Mouse (Mus musculus): ENCODE measurements around the gene Ifrd2.
"Not testable (repeated sequence)": the region's sequence is repeated elsewhere in the genome, so short reads cannot be mapped to it uniquely, and the experiment has no call there.

Ifrd2 gene

DNA sequence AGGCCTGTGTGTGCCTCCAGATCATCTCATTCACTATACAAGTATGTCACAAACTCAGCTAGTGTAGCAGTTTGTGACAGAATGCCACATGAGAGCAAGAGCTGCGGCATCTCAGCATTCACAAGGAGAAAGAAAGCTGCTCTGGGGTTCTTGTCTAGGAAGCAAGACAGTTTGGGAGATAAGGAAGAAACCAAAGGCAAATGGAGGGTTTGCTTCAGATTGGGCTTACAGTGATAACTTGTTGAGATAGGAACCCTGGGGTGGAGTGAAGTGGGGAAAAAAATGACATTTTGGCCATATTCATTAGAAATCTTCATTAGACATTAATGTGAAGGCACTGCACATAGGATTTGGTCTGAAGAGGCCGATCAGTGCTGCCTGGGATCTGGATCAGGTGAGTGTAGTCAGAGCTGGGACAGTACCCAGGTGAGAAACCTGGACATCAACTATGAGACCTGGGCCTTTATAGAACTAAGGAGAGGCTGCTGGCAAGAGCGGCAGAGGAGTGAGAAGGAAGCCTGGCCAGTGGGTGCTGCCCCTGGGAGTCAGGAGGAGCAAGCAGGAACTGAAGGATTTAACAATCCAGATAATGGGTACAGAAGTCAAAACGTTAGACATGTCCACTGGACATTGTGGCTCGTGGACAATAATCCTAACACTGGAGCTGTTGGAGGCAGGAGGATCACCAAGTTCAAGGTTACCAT is 34.6 kb upstream of the Ifrd2 start:
- DNase-seq: no peak

DNA sequence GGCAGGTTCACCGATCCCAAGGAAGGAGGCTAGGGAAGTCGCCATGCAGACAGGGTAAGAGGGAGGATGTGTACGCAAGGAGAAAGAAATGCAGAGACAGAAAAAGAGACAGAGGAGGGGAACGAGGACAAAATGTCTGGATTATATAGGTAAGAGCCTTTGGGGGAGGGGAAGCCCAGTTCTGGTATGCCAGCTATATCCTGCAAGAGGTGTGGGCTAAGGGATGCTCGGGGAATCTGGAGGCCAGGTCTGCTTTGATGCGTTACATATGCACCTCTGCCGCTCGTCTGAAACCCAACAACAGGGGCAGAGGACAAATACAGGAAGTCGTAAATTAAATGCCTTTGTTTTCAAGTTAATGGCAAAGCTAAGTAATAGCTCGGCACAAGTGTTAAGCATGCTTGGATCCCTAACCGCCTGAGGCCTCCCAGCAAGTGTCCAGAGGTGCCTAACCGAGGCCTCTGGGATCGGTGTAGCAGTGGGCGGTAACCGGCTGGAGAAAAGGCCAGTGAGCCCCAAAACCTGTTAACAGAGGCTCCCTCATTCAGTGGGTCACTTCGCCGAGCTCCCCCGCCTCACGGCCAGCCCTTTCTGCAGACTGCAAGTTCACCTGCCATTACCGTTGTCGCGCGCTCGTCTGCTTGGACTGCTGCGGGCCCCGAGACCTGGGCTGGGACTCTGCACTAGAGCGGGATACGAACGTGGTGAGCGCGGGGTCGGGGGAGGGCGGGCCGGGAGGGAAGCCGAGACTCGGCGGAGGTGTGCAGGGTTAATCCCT is 33.7 kb upstream of the Ifrd2 start:
- DNase-seq: no peak

GRCm38 (mm10) chr9:107554319-107554825 is 33.1 kb upstream of the Ifrd2 start:
- DNase-seq: peak; percentile 94

- peak; percentile 67 for DNase-seq
These were observed 32.4 kb upstream of the Ifrd2 start for GRCm38 (mm10) chr9:107555031-107555457.

DNA sequence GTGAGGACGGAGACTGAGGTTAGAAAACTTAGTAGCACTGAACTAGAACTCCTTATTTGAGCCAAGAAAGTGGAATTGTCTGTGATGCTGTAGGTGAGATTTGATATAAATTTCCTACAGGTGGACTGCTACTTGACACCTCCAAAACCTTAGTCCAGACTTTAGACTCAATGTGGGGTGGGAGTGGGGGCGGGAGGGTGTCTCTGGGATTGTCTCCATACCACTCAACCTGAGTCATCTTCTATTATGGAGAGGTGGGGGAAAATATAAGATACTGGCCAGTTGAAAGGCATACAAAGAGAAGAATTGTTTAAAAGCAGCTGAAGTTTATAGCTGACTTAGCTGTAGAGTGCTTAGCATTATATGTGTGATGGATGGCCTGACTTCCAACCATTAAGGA is 31.7 kb upstream of the Ifrd2 start:
- no peak for DNase-seq

DNA sequence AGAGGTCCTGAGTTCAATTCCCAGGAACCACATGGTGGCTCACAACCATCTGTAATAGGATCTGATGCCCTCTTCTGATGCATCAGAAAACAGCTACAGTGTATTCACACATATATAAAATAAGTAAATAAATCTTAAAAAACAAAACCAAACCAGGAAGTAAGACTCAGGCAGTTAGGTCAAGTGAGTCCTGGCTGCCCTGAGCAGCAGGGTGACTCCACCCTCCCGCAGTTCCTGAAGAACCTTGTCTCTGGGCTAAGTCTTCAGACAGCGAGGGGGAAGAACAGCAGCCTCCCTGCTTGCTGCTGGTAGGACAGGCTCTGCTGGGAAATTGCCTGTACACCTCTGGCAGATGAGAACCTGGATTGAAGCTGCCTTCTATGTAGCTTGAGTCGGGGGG is 31.1 kb upstream of the Ifrd2 start:
- DNase-seq: no peak

DNA sequence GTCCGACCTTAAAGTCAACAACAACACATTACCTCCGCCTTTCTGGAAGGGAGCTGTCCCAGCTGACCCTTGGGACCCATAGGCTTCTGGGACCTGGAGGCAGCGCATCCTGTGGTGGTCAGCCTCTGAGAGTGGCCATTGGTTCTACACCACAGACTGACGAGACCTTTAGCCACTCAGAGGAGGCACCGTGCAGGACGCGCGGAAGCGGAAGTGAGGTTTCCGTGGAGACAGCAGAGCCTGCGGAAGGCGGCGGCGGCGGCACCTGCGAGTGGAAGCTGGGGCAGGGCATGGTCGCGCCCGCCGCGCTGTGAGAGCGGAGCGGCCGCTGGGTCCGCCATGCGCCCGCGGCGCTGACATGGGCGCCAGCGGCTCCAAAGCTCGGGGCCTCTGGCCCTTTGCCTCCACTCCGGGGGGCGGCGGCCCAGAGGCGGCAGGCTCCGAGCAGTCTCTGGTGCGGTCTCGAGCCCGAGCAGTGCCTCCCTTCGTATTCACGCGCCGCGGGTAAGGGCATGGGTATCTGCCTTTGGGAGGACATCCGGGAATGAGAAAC is 24.3 kb upstream of the Ifrd2 start, which contains the start of gene Tusc2:
Tusc2 (plus strand) TSS at position 227 of the 553 bp plus-strand sequence.
- peak; percentile 94 for DNase-seq

- DNase-seq: not testable (repeated sequence)
These were observed 21.9 kb upstream of the Ifrd2 start for GRCm38 (mm10) chr9:107565556-107565955.

GRCm38 (mm10) chr9:107566041-107566709 is 21.3 kb upstream of the Ifrd2 start:
- DNase-seq: peak; percentile 95

- DNase-seq: peak; percentile 65
These were observed 20.6 kb upstream of the Ifrd2 start for GRCm38 (mm10) chr9:107566855-107567254.

DNA sequence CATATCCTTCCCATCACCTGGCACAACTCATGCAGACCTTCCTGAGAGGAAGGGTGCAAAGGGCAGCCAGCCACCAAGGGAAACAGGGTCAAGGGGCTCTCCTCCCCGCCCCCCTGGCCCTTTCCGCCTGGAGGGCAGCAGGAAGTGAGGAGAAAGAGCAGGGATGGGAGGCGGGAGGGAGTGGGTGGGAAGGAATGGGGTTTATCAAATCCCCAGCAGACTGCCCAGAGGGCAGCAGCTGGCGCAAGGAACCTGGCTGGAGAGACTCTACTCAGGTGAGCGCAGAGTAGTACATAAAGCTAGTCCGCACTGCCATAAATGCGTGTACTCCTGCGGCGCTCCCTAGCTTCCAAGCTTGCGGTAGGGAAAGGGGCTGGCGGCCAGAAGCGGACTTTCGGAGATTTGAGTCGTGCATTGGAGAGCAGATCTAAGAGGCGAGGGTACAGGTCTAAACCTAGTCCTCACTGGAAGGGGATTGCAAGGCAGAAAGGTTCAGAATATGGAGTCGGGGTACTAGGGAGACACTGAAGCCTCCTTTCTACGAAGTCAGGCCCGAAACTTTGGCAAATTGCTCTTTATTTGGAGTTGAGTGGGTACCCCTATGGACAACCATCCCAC is 19.6 kb upstream of the Ifrd2 start, which contains the start of gene Hyal2:
Hyal2 (plus strand) TSS at position 244 of the 618 bp plus-strand sequence.
- DNase-seq: peak; percentile 85

GRCm38 (mm10) chr9:107568331-107569261 is 18.8 kb upstream of the Ifrd2 start:
- DNase-seq: peak; percentile 92

DNA sequence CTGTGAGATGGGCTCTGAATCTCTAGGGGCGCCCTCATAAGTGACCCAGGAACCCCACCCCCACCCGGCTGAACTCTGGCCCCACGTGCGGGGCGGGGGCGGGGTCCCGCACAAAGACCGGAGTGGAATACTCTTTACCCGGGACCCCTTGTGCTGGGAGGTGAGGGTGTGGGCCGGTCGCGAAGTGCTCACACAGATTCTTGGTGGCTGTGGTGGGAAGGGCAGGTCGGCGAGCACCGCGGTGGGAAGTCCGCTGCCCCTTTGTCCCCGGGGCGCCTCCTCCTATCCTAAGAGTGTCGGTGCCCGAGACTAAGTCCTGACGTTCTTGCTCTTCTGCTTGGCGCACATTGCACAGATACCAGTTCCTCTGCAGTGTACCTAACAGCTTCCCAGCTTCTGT is 18.2 kb upstream of the Ifrd2 start:
- DNase-seq: no peak

DNA sequence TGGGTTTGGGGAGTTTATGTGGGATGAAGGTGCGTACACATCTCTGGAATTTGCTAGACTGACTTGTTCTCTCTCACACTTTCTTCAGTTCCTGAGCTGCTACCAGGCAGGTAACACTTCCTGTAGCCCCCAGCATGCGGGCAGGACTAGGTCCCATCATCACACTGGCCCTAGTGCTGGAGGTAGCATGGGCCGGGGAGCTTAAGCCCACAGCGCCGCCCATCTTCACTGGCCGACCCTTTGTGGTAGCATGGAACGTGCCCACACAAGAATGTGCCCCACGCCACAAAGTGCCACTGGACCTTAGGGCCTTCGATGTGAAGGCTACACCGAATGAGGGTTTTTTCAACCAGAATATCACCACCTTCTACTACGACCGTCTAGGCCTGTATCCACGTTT is 17.4 kb upstream of the Ifrd2 start:
- DNase-seq: peak; percentile 33

DNA sequence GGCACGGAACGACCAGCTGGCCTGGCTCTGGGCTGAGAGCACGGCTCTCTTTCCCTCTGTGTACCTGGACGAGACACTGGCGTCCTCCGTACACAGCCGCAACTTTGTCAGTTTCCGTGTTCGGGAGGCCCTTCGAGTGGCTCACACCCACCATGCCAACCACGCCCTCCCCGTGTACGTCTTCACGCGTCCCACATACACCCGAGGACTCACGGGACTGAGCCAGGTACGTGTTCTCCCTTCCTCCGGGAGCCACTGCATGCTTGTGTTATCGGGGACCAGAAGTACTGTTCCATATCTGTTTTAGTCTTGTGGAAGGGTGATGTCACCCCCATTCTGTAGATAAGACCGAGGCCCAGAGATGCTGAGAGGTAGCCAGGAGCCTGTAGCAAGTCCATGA is 16.6 kb upstream of the Ifrd2 start:
- no peak for DNase-seq

DNA sequence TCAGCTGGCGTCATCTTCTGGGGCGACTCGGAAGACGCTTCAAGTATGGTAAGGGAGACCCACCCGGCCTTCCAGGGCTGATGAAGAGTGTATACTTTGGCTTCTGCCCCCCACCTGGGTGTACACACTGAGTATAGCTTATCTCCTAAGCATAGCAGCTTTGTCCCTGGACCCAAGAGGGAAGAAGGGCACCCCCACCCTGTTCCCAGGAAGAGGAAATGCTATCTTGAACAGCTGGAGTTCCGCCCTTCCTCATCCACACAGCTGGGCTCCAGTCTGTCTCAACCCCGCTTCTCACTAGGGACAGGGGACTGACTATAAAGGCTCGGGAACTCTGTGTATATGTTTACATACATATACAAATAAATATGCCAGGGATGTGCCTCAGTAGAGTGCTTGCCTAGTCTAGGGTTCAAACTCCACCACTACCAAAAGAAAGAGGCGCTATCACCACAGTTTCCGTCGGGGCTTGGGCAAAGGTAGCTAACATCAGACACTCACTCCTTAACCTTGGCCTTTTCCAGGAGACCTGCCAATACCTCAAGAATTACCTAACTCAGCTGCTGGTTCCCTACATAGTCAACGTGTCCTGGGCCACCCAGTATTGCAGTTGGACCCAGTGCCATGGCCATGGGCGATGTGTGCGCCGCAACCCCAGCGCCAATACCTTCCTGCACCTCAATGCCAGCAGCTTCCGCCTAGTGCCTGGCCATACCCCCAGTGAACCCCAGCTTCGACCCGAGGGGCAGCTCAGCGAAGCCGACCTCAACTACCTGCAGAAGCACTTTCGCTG is 15.7 kb upstream of the Ifrd2 start:
- no peak for DNase-seq

DNA sequence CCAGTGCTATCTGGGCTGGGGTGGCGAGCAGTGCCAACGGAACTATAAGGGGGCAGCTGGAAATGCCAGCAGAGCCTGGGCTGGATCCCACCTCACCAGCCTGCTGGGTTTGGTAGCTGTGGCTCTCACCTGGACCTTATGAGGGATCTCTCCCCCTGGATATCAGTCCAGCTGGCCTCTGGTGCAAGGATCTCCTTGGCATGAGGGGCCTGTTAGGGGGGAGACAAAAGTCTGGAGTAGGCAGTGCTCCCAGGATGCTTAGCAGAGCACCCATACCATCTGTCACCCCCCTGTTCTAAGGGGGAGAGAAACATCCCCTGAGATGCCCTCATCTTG is 15.1 kb upstream of the Ifrd2 start:
- DNase-seq: no peak

DNA sequence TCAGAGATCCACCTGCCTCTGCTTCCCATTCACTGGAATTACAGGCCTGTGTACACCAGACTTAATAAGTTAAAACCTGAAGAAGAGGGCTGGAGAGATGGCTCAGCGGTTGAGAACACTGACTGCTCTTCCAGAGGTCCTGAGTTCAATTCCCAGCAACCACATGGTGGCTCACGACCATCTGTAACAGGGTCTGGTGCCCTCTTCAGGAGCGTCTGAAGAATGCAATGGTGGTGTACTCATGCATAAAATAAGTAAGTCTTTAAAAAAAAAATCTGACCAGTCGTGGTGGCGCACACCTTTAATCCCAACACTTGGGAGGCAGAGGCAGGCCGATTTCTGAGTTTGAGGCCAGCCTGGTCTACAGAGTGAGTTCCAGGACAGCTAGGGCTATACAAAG is 13.7 kb upstream of the Ifrd2 start:
- not testable (repeated sequence) for DNase-seq

DNA sequence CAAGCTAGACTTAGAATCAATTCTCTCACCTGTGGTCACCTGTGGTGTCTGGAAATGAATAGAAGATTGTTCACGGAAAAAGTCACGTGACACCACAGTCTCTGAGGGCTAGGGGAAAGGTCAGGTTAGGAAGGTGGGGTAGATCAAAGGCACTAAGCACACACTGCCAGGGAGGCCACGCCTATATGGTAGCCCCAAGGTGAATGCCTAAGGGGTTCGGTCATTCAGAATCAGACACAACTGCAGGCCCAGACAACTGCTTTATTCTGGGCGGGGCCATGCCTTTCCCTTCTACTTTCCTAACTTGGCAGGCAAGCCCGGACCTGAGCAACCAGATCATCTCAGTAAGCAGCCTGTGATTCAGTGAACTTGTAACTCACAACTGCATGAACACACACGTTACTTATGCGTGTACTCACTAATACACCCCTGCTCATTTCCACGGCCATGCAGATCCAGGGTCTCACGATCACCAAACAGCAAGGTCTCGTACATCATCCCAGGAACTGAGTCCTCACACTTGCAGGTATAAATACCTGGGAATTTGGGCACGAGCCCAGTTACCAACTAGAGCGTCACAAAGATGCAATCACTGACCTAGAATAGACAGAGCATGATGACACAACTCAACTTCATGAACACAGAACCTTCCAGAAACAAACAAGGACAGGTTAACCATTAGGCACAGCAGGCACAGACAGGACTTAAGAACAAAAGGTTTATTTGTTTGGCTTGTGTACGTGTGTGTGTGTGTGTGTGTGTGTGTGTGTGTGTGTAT is 11.7 kb upstream of the Ifrd2 start:
- peak; percentile 50 for DNase-seq
